Mouse (Mus musculus) heart, embryonic 12.5 days (tissue): ENCODE measurements around the gene Fam57b. TPM values are rescaled to one million over a fixed set of nuclear protein-coding genes. Genes with fewer than 3 reads are reported as not detected.

ENCODE experiments used
- ATAC-seq: fragments of 200-750 bp; cut with Nextera tagmentation; 2 replicates; pipeline ENCODE4 v1.8.0; 2017; ENCODE audit warnings: moderate TSS enrichment, moderate library complexity; ENCODE audit not compliant: insufficient number of reproducible peaks, low FRiP score
- H3K27ac ChIP-seq: fragments of 300-500 bp; sonication (generic); 2 replicates; pipeline ENCODE4 v1.5.1; 2016; ENCODE audit warnings: mild to moderate bottlenecking, moderate library complexity; ENCODE audit not compliant: poor library complexity, severe bottlenecking
- H3K27me3 ChIP-seq: fragments of 300-500 bp; sonication (generic); replicated peaks from 2 replicates; pipeline ENCODE4 v1.6.1; 2016; ENCODE audit warnings: mild to moderate bottlenecking, moderate library complexity
- H3K36me3 ChIP-seq: fragments of 300-500 bp; sonication (generic); 2 replicates; pipeline ENCODE4 v1.6.1; 2016; ENCODE audit warnings: mild to moderate bottlenecking, moderate library complexity
- H3K4me1 ChIP-seq: fragments of 300-500 bp; sonication (generic); replicated peaks from 2 replicates; pipeline ENCODE4 v1.6.1; 2016; ENCODE audit warnings: mild to moderate bottlenecking
- H3K4me2 ChIP-seq: fragments of 300-500 bp; sonication (generic); 2 replicates; pipeline ENCODE4 v1.6.1; 2016; ENCODE audit warnings: mild to moderate bottlenecking, moderate library complexity
- H3K4me3 ChIP-seq: fragments of 300-500 bp; sonication (generic); 2 replicates; pipeline ENCODE4 v1.5.1; 2016; ENCODE audit warnings: mild to moderate bottlenecking
- H3K9ac ChIP-seq: fragments of 300-500 bp; sonication (generic); 2 replicates; pipeline ENCODE4 v1.6.1; 2016; ENCODE audit warnings: mild to moderate bottlenecking, moderate library complexity
- H3K9me3 ChIP-seq: fragments of 300-500 bp; sonication (generic); replicated peaks from 2 replicates; pipeline ENCODE4 v1.6.1; 2016; ENCODE audit warnings: mild to moderate bottlenecking, moderate library complexity
- WGBS: fragments of 180-500 bp; shearing (Covaris S2); methylation state at CpG from one replicate; pipeline ENCODE4 v1.1.7; 2016; 5-methylcytosine and 5-hydroxymethylcytosine counted together
- polyA plus RNA-seq: library from polyadenylated mRNA; unstranded; fragments of >200 nt; fragmentation: Nextera tagmentation; extraction: Ambion mirVana; gene quantifications from 2 replicates; pipeline ENCODE4 v1.2.1, GENCODE M21; 2016

The Fam57b gene
- polyA plus RNA-seq, 1 experiment from 2014 or later, result 0.17 TPM

DNA sequence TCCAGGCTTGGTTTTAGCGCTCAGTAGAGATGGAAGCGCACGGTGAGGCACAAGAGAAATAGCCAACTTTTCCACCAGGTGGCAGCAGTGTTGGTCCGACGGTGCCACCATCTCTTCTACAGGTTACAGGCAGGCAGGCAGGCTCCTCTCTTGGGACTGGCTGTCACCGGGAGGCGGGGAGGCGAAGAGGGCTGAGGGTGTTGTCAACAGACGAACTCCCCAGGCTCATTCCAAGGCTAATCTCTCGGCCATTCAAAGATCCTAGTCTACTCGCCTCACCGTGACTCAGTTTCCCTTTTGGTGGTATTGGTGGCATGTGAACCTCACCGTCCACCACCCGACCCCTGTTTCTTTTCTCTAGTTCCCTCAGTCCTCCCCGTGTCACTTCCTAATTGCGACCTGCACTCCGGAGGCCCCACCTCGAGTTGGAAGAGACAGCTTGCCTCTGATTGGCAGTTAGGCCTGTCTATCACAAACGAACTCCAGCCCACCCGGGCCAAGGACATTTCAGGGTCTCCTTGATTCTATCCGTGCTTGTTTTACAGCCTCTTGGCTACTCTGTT lies 34.6 kb downstream of the Fam57b start:
- no peaks in the 10 kb centered on the region for H3K36me3 ChIP-seq
- H3K4me2 ChIP-seq, result peak overlapping the region; percentile 66
- no peak overlapping the region for H3K9ac ChIP-seq
- H3K9me3 ChIP-seq, result no peaks in the 10 kb centered on the region
- H3K27ac ChIP-seq, result no peak overlapping the region
- 0 out of 2 replicates have a peak, but pooled peaks cover 3% of the 10 kb centered on the region for H3K4me1 ChIP-seq
- peak overlapping the region; percentile 38 for H3K4me3 ChIP-seq
- ATAC-seq, result peak; percentile 64
- peaks cover 43% of the 10 kb centered on the region for H3K27me3 ChIP-seq
- WGBS, result 1% methylated on average over 21 of the region's 21 CpGs

DNA sequence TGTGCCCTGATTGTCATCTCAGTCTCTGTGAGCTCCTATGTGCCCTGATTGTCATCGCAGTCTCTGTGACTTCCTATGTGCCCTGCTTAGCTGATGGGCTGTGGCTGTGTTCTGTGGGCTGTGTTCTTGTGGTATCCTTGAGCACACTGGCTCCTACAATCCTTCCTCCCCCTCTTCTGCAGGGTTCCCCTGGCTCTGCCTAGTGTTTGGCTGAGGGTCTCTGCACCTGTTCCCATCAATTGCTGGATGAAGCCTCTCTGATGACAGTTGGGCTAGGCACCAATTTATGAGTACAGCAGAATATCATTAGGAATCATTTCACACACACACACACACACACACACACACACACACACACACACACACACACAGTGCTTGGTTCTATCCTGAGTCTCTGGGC lies 35.8 kb downstream of the Fam57b start:
- 90% methylated on average over 1 of the region's 1 CpGs for WGBS
- no peak overlapping the region for H3K27ac ChIP-seq
- H3K36me3 ChIP-seq, result no peaks in the 10 kb centered on the region
- no peak overlapping the region for H3K9ac ChIP-seq
- H3K9me3 ChIP-seq, result no peaks in the 10 kb centered on the region
- H3K27me3 ChIP-seq, result peaks cover 35% of the 10 kb centered on the region
- H3K4me3 ChIP-seq, result no peak overlapping the region
- 0 out of 2 replicates have a peak, but pooled peaks cover 3% of the 10 kb centered on the region for H3K4me1 ChIP-seq
- no peak for ATAC-seq
- no peak overlapping the region for H3K4me2 ChIP-seq

DNA sequence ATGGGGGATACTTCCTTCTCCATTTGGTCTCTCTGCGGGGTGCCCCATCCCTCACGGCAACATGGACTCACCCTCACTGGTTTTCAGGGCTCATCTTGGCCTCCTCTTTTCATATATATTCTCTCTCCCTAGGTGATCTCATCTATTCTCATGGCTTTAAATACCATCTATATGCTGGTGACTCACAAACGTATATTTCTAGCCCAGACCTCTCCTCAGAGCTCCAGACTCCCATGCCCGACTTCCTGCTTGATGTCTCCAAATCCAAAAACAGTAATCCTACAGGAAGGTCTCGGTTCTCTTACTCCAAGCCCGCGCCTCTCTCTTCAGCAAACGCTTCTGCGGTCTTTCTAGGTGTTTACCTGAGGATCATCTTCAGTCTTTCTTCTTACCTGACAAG lies 45.8 kb downstream of the Fam57b start:
- Histone ChIP-seq H3K9me3 (0 out of 2 replicates have a peak, but pooled peaks cover 4% of the 10 kb centered on the region), H3K4me3 (no peak overlapping the region), H3K4me1 (peaks cover 12% of the 10 kb centered on the region), H3K27ac (no peak overlapping the region), H3K9ac (no peak overlapping the region), H3K27me3 (peaks cover 34% of the 10 kb centered on the region), H3K4me2 (no peak overlapping the region), H3K36me3 (no peaks in the 10 kb centered on the region)
- WGBS, result 63% methylated on average over 9 of the region's 9 CpGs
- ATAC-seq, result no peak

DNA sequence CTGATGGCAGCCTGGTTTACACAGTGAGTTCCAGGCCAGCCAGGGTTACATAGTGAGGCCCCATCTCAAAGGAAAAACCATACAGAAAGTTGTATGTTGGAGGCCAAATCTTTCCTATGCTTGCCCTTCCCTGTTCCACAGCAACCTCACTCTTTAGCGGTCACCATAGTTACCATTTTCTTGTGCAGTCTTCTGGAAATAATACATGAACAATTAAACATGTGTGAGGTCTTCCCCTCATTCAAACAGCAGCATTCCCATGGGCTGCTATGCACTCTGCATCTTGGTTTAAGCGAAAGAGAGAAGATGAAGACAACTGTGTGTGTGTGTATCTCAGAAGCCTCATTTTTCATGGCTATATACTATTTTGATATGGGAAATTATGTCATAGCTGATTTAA lies 48.0 kb downstream of the Fam57b start:
- Histone ChIP-seq H3K36me3 (no peaks in the 10 kb centered on the region), H3K27me3 (peaks cover 57% of the 10 kb centered on the region), H3K4me3 (no peak overlapping the region), H3K27ac (no peak overlapping the region), H3K4me1 (peaks cover 22% of the 10 kb centered on the region), H3K4me2 (no peak overlapping the region), H3K9me3 (0 out of 2 replicates have a peak, but pooled peaks cover 4% of the 10 kb centered on the region), H3K9ac (no peak overlapping the region)
- ATAC-seq, result no peak
- 89% methylated on average over 2 of the region's 2 CpGs for WGBS

DNA sequence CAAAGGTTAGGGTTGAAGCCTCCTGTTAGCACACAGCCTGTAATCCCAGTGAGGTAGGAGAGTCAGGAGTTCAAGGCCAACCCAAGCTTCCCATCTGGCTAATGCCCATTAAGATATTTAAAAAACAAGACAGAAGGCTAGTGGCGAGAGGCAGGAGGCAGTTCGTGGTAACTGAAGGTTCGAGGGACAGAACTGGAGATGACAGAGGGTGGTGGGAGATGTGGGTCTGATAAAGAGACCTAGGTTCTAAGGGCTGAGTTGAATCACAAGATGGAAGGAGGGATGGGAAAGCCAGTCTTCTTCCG lies 49.6 kb downstream of the Fam57b start, which contains the start of gene Doc2a:
Gene Doc2a (plus strand): TSS at position 301 of the 305 bp plus-strand sequence.
- H3K9ac ChIP-seq, result peak within 1 kb of the TSS; percentile 59
- H3K4me3 ChIP-seq, result peak within 1 kb of the TSS; percentile 55
- H3K9me3 ChIP-seq, result no peaks in the 10 kb centered on the region
- H3K36me3 ChIP-seq, result peaks cover 5% of the 10 kb centered on the region
- peak within 1 kb of the TSS; percentile 96 for H3K4me2 ChIP-seq
- peaks cover 22% of the 10 kb centered on the region for H3K4me1 ChIP-seq
- no peak for ATAC-seq
- peaks cover 65% of the 10 kb centered on the region for H3K27me3 ChIP-seq
- 25% methylated on average over 4 of the region's 4 CpGs for WGBS
- H3K27ac ChIP-seq, result no peak within 1 kb of the TSS

DNA sequence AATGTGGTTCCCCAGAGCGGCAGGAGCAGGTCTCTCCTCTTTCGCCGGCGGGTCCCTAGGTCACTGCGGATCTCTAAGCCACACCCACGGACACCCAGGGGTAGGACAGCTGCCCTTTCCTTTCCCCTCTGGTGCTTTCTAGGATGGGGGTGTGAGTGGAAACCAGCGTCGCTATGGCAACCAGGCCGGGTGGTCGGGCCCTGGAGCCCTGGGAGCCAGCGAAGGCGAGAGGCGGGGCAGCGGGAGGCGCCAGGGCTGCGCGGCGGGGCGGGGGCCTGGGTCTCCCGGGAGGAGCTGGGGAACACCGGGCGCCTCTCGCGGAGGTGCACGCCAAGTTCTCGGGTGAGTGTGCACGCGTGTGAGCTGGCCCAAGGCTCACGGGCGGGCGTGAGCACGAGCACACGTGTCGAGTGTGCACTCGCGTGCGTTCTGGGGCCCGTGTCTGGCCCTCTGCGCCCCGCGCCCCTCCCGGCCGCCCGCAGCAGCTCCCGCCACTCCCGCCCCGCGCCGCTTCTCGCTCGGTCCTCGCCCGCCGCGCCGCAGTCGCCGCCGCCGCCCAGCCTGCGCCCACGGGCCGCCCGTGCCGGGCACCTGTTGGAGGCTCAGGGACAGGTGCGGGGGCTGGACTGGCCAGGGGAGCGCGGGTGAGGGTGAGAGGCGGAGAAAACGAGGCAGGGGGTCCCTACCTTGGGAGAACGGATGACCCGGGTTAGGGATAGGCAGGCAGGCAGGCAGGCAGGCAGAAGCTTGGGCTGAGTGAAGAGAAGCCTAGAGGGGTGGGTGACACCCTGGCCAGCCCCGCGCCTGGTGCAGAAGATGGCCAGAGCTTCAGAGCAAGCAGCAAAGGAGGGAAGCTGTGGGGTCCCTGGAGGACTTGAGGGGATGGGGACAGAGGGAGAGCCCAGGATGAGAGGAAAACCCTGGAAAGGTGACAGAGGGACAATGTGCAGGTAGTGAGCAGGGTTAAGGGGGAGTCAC lies 50.2 kb downstream of the Fam57b start:
- Histone ChIP-seq H3K27me3 (peaks cover 65% of the 10 kb centered on the region), H3K4me1 (peaks cover 22% of the 10 kb centered on the region), H3K4me3 (peak overlapping the region; percentile 55), H3K9me3 (no peaks in the 10 kb centered on the region), H3K27ac (no peak overlapping the region), H3K9ac (peak overlapping the region; percentile 59), H3K36me3 (peaks cover 12% of the 10 kb centered on the region), H3K4me2 (peak overlapping the region; percentile 96)
- WGBS, result under 1% methylated on average over 67 of the region's 74 CpGs
- ATAC-seq, result no peak

DNA sequence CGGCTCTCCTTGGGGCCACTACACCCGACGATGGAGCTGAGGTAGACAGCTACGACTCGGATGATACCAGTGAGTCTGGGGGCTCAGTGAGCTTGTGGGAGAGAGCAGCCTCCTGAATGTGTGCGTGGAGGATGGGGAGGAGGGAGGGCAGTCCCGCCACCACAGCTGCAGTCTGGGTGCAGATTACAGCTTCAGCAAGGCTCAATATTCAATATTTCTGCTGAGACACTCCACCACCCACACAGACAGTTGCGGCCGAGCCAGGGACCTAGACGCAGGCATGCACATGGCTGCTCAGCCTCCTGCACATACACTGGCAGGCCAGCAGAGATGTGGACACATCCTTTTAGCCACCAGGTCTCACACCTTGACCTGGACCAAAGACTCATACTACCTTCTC lies 51.3 kb downstream of the Fam57b start:
- Histone ChIP-seq H3K36me3 (peaks cover 23% of the 10 kb centered on the region), H3K4me1 (peaks cover 22% of the 10 kb centered on the region), H3K4me3 (no peak overlapping the region), H3K9ac (no peak overlapping the region), H3K9me3 (no peaks in the 10 kb centered on the region), H3K27ac (no peak overlapping the region), H3K4me2 (peak overlapping the region; percentile 96; the same call in 1 of the 2 replicates), H3K27me3 (peaks cover 65% of the 10 kb centered on the region)
- WGBS, result 30% methylated on average over 10 of the region's 10 CpGs
- ATAC-seq, result no peak

DNA sequence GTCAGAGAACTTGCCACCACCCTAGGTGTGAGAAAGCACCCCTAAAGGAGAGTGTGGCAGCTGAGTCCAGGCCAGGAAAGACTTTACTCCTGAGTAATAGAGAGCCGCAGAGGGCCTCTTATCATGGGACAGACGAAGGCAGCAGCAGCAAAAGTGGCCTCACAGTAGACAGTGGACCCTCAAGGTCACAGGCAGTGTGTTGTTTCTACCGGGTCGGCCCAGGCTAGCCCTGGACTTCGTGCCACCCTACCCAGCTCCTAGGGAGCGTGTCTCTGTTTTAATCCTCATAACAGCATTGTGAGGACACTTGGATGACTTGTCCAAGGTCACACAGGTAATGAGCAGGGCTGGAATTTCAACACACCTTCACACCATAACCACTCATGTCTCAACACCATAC lies 52.7 kb downstream of the Fam57b start:
- no peak overlapping the region for H3K27ac ChIP-seq
- peaks cover 36% of the 10 kb centered on the region for H3K36me3 ChIP-seq
- H3K9me3 ChIP-seq, result no peaks in the 10 kb centered on the region
- peaks cover 22% of the 10 kb centered on the region for H3K4me1 ChIP-seq
- peaks cover 55% of the 10 kb centered on the region for H3K27me3 ChIP-seq
- 58% methylated on average over 6 of the region's 6 CpGs for whole genome bisulfite sequencing
- no peak overlapping the region for H3K4me2 ChIP-seq
- H3K9ac ChIP-seq, result no peak overlapping the region
- H3K4me3 ChIP-seq, result no peak overlapping the region
- no peak for ATAC-seq

DNA sequence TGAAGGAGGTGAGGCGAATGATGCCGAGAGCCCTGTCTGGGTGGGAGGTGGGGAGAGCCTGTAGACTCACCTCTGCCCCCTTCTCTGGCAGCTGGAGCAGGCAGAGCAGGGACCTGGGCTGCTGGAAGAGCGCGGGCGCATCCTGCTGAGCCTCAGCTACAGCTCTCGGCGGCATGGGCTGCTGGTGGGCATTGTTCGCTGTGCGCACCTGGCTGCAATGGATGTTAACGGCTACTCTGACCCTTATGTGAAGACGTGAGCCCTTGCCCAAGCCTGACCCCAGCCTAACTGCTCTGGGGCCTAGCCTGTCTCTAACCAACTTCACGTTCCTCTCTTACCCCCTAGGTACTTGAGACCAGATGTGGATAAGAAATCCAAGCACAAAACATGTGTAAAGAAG lies 53.7 kb downstream of the Fam57b start:
- no peaks in the 10 kb centered on the region for H3K9me3 ChIP-seq
- no peak overlapping the region for H3K9ac ChIP-seq
- H3K4me1 ChIP-seq, result peaks cover 22% of the 10 kb centered on the region
- H3K4me3 ChIP-seq, result no peak overlapping the region
- H3K36me3 ChIP-seq, result peaks cover 47% of the 10 kb centered on the region
- H3K27ac ChIP-seq, result no peak overlapping the region
- H3K27me3 ChIP-seq, result peaks cover 51% of the 10 kb centered on the region
- no peak for ATAC-seq
- 44% methylated on average over 12 of the region's 12 CpGs for WGBS
- no peak overlapping the region for H3K4me2 ChIP-seq

DNA sequence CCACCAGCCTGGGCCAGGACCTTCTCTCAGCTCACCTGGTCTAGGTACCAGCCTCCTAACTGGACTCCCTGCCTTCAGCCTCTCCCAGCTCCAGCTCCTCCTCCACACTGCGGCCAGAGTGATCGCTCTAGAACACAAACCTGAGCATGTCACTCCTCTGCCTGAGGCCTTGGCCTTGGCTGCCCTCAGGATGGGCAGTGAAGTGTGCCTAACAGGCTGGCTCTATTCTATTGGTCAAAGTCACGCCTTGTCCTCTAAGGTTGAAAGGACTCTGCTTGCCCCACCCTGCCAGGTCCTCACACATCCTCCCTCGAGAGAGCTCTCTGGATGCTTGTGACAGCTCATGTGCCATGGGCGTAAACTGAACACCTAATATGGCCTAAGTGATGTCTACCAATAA lies 56.0 kb downstream of the Fam57b start:
- ATAC-seq, result no peak
- peaks cover 69% of the 10 kb centered on the region for H3K36me3 ChIP-seq
- peaks cover 29% of the 10 kb centered on the region for H3K27me3 ChIP-seq
- no peak overlapping the region for H3K9ac ChIP-seq
- no peak overlapping the region for H3K4me2 ChIP-seq
- WGBS, result 83% methylated on average over 5 of the region's 5 CpGs
- no peak overlapping the region for H3K27ac ChIP-seq
- H3K4me1 ChIP-seq, result peaks cover 9% of the 10 kb centered on the region
- H3K9me3 ChIP-seq, result no peaks in the 10 kb centered on the region
- no peak overlapping the region for H3K4me3 ChIP-seq

DNA sequence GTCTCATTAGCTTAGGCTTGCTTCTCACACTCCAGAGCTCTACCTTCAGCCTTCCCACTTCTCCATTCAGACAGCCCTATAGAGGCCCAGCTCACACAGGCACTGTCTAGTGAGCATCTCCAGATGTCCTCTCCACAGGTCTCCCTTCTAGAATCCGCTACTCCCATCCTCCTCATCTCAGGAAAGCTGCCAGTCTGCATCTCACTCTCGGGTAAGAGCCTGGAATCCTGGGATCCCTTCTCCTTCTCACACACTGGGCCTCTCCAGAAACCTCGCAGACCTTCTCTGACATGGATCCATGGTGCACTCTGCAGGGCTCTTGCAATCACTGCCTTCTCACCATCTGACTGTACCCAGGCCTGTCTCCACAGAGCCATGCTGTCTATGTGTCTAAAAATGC lies 58.2 kb downstream of the Fam57b start:
- no peaks in the 10 kb centered on the region for H3K9me3 ChIP-seq
- no peak overlapping the region for H3K9ac ChIP-seq
- no peak overlapping the region for H3K4me2 ChIP-seq
- ATAC-seq, result no peak
- H3K27ac ChIP-seq, result no peak overlapping the region
- peaks cover 87% of the 10 kb centered on the region for H3K36me3 ChIP-seq
- 81% methylated on average over 3 of the region's 3 CpGs for WGBS
- H3K4me1 ChIP-seq, result no peaks in the 10 kb centered on the region
- no peak overlapping the region for H3K4me3 ChIP-seq
- peaks cover 7% of the 10 kb centered on the region for H3K27me3 ChIP-seq
